Mouse (Mus musculus): ENCODE measurements around the gene Impg2.

The Impg2 gene

GRCm38 (mm10) chr16:56204051-56204450 is at the start of gene Impg2:
Gene Impg2 (plus strand): TSS chr16:56204313.
- no peak for DNase-seq (ENCODE audit: extremely low spot score, low read depth, low spot score)

- DNase-seq (ENCODE audit: extremely low spot score, low read depth, low spot score): no peak
Measured at GRCm38 (mm10) chr16:56163466-56163865, 40.6 kb upstream of the Impg2 start.

- no peak for DNase-seq (ENCODE audit: extremely low spot score, low read depth, low spot score)
Measured at GRCm38 (mm10) chr16:56170247-56170646, 33.9 kb upstream of the Impg2 start.

- no peak for DNase-seq (ENCODE audit: extremely low spot score, low read depth, low spot score)
Measured at GRCm38 (mm10) chr16:56175867-56176581, 28.1 kb upstream of the Impg2 start.

GRCm38 (mm10) chr16:56186863-56187262 is 17.2 kb upstream of the Impg2 start:
- DNase-seq (ENCODE audit: extremely low spot score, low read depth, low spot score): no peak

GRCm38 (mm10) chr16:56188198-56188597 is 15.9 kb upstream of the Impg2 start:
- no peak for DNase-seq (ENCODE audit: extremely low spot score, low read depth, low spot score)

- DNase-seq (ENCODE audit: extremely low spot score, low read depth, low spot score): no peak
Measured at GRCm38 (mm10) chr16:56212740-56213139, 8.6 kb downstream of the Impg2 start.

GRCm38 (mm10) chr16:56227686-56228085 is 23.6 kb downstream of the Impg2 start:
- no peak for DNase-seq (ENCODE audit: extremely low spot score, low read depth, low spot score)

- DNase-seq (ENCODE audit: extremely low spot score, low read depth, low spot score): no peak
Measured at GRCm38 (mm10) chr16:56229455-56229854, 25.3 kb downstream of the Impg2 start.

- no peak for DNase-seq (ENCODE audit: extremely low spot score, low read depth, low spot score)
Measured at GRCm38 (mm10) chr16:56231300-56231699, 27.2 kb downstream of the Impg2 start.

- no peak for DNase-seq (ENCODE audit: extremely low spot score, low read depth, low spot score)
Measured at GRCm38 (mm10) chr16:56232736-56233135, 28.6 kb downstream of the Impg2 start.

- DNase-seq (ENCODE audit: extremely low spot score, low read depth, low spot score): no peak
Measured at GRCm38 (mm10) chr16:56246031-56246430, 41.9 kb downstream of the Impg2 start.

- DNase-seq (ENCODE audit: extremely low spot score, low read depth, low spot score): no peak
Measured at GRCm38 (mm10) chr16:56273917-56274316, 69.8 kb downstream of the Impg2 start.

- no peak for DNase-seq (ENCODE audit: extremely low spot score, low read depth, low spot score)
Measured at GRCm38 (mm10) chr16:56279060-56279459, 74.9 kb downstream of the Impg2 start.

- no peak for DNase-seq (ENCODE audit: extremely low spot score, low read depth, low spot score)
Measured at GRCm38 (mm10) chr16:56279752-56280151, 75.6 kb downstream of the Impg2 start.

GRCm38 (mm10) chr16:56281336-56281735 is 77.2 kb downstream of the Impg2 start:
- DNase-seq (ENCODE audit: extremely low spot score, low read depth, low spot score): no peak

GRCm38 (mm10) chr16:56283330-56283729 is 79.2 kb downstream of the Impg2 start:
- no peak for DNase-seq (ENCODE audit: extremely low spot score, low read depth, low spot score)

GRCm38 (mm10) chr16:56283873-56284272 is 79.8 kb downstream of the Impg2 start:
- no peak for DNase-seq (ENCODE audit: extremely low spot score, low read depth, low spot score)

GRCm38 (mm10) chr16:56286076-56286475 is 82.0 kb downstream of the Impg2 start:
- no peak for DNase-seq (ENCODE audit: extremely low spot score, low read depth, low spot score)

- no peak for DNase-seq (ENCODE audit: extremely low spot score, low read depth, low spot score)
Measured at GRCm38 (mm10) chr16:56286977-56287376, 82.9 kb downstream of the Impg2 start.

- no peak for DNase-seq (ENCODE audit: extremely low spot score, low read depth, low spot score)
Measured at GRCm38 (mm10) chr16:56294887-56295286, 90.8 kb downstream of the Impg2 start.

- no peak for DNase-seq (ENCODE audit: extremely low spot score, low read depth, low spot score)
Measured at GRCm38 (mm10) chr16:56295888-56296648, 92.0 kb downstream of the Impg2 start.
